Mouse (Mus musculus) brain, embryonic 14.5 days (tissue): Measurements from ENCODE around the gene Muc20.

ENCODE experiments used
- CTCF ChIP-seq: fragments of 200-500 bp; IDR thresholded peaks from 2 replicates; pipeline ENCODE4 v1.5.1; 2012; ENCODE audit warnings: inconsistent platforms, mild to moderate bottlenecking, moderate library complexity, borderline replicate concordance; ENCODE audit not compliant: insufficient read depth, insufficient read length; ENCODE audit errors: extremely low read depth
- POLR2A ChIP-seq: fragments of 200-500 bp; IDR thresholded peaks from 2 replicates; pipeline ENCODE4 v1.6.1; 2012; ENCODE audit warnings: mild to moderate bottlenecking, inconsistent platforms, borderline replicate concordance; ENCODE audit not compliant: poor library complexity, insufficient read depth, insufficient read length, severe bottlenecking; ENCODE audit errors: extremely low read depth

DNA sequence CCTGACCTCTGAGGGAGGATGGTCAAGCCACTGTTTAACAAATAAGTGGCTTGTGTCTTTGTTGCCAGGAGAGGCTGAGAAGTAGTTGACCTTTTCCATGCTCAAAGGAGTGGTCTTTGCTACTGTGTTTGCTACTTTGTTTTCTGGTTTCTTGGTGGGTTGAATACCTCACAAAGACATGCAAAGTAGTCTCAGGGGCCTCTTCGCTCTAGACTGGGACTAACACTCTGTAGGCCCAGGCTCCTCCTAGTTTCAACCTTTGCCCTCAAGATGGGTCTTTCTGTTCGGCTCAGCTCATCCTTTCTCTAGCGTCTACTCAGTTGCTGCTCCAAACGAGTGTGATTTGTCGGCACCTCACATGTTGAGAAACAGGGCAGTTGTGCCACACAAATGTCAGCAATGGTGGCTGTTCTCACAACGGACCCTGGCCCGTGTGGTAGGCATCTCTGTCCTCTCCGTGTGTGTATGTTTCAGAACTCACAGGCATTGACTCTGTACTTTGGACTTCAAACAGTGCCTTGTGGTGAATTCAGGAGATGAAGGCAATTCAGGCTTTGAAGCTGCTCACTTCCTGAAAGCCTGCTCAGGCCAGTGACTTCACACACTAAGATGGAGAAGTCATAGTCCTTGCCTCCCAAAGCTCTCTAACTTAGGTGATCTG is 57.1 kb downstream of the Muc20 start:
- TF ChIP-seq CTCF: no peak
- no peak for TF ChIP-seq POLR2A
